Mouse (Mus musculus): ENCODE data around the gene Tnfrsf22. TPM values are rescaled to one million over a fixed set of nuclear protein-coding genes. Genes with fewer than 3 reads are reported as not detected.

Gene Tnfrsf22
- total RNA-seq, 1 experiment from 2014 or later, result 4.3 TPM

DNA sequence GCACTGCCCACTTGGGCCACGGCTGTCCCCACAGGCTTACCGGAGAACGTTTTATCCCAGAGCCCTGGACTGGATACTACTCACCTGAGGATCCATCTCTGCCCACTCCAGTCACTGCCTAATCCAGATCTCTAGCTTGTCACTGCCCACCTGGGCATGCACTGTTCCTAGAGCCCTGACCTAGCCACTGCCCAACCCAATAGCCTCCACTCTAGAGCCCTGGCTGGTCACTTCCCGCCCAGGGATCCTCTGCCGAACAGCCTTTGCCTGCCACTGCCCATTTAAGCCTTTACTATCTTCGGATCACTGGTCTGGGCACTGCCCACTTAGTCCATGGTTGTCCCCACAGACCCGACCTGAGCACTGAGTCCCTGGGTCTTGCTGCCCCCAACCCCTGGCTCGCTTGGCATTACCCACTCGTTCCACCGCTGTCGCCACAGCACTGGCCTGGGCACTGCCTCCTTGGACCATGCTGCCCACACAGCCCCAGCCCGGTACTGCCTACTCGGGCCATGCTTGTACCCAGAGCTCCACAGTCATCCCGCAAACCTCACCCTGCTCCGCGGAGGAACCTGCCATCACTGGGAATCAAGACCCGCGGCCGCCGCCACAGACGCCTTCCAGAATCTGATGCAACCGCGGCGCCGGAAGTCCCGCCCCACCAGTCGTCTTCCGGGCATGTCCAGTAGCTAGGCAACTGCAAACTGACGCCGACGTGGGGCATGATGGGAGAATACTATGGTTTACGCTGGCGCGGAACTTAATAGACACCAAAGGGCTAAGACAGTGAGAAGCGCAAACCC is 49.8 kb downstream of the Tnfrsf22 start, which contains the start of gene Cars:
Gene Cars (minus strand): TSS at position 663 of the 803 bp plus-strand sequence.
- ATAC-seq (replicated peaks in 1 of 2; ENCODE audit: insufficient read depth in 1 of 2, low FRiP score in 2 of 2, low TSS enrichment in 1 of 2, low read depth in 1 of 2, poor library complexity in 2 of 2, severe bottlenecking in 2 of 2), result peak; percentile 95 to 98

DNA sequence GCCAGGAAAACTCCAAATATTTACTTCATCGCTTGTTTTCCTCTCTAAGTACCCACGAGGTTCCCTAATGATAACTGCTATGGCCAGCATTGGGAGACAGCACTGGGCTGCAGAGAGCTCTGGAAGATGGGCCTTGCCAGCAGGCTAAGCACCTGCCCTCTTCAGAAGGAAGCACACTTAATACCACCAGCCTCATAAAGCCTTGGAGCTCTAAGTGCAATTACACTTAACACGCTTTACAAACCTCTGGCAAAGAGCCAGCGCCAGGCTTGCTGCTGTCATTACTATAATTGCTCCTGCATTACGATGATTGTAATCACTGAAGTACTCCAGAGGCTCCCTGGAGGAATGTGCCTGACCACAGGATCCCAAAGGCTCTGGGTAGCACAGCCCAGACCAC is 54.6 kb downstream of the Tnfrsf22 start:
- ATAC-seq (replicated peaks in 1 of 2; ENCODE audit: insufficient read depth in 1 of 2, low FRiP score in 2 of 2, low TSS enrichment in 1 of 2, low read depth in 1 of 2, poor library complexity in 2 of 2, severe bottlenecking in 2 of 2), result no peak

GRCm38 (mm10) chr7:143592255-143592654 is 57.2 kb downstream of the Tnfrsf22 start:
- no peak for ATAC-seq (replicated peaks in 1 of 2; ENCODE audit: insufficient read depth in 1 of 2, low FRiP score in 2 of 2, low TSS enrichment in 1 of 2, low read depth in 1 of 2, poor library complexity in 2 of 2, severe bottlenecking in 2 of 2)

GRCm38 (mm10) chr7:143588006-143588405 is 61.5 kb downstream of the Tnfrsf22 start:
- ATAC-seq (replicated peaks in 1 of 2; ENCODE audit: insufficient read depth in 1 of 2, low FRiP score in 2 of 2, low TSS enrichment in 1 of 2, low read depth in 1 of 2, poor library complexity in 2 of 2, severe bottlenecking in 2 of 2), result no peak

GRCm38 (mm10) chr7:143587586-143587985 is 61.9 kb downstream of the Tnfrsf22 start:
- no peak for ATAC-seq (replicated peaks in 1 of 2; ENCODE audit: insufficient read depth in 1 of 2, low FRiP score in 2 of 2, low TSS enrichment in 1 of 2, low read depth in 1 of 2, poor library complexity in 2 of 2, severe bottlenecking in 2 of 2)

Other genes starting within 250 kb of the Tnfrsf22 start
- 7.6 and 10.9 TPM in 2 replicates for gene Cdkn1c, start 188.6 kb downstream of the Tnfrsf22 start, total RNA-seq (2017)
- gene Slc22a18, start 175.9 kb downstream of the Tnfrsf22 start, total RNA-seq (2017), result 3.9 and 5.1 TPM in 2 replicates
- 1.8 and 4.7 TPM in 2 replicates for gene Phlda2, start 146.5 kb downstream of the Tnfrsf22 start, total RNA-seq (2017)
- gene Nap1l4, start 100.6 kb downstream of the Tnfrsf22 start, total RNA-seq (2017), result 151 and 212 TPM in 2 replicates
- gene Cars, start 49.6 kb downstream of the Tnfrsf22 start, total RNA-seq (2017), result 57.2 and 77.7 TPM in 2 replicates
- gene Tnfrsf26, start 20.9 kb downstream of the Tnfrsf22 start, total RNA-seq (2017), result 21.4 and 26.1 TPM in 2 replicates
- gene Tnfrsf23, start 36.2 kb upstream of the Tnfrsf22 start, total RNA-seq (2017), result 0.10 and 1.1 TPM in 2 replicates
- 14.9 and 28.2 TPM in 2 replicates for gene Osbpl5, start 107.3 kb upstream of the Tnfrsf22 start, total RNA-seq (2017)
- not detected in 2 replicates for gene Mrgprg, start 117.3 kb upstream of the Tnfrsf22 start, total RNA-seq (2017)
- 0.81 and 1.3 TPM in 2 replicates for gene Mrgpre, start 134.8 kb upstream of the Tnfrsf22 start, total RNA-seq (2017)
- 8.1 and 8.9 TPM in 2 replicates for gene Nadsyn1, start 173.2 kb upstream of the Tnfrsf22 start, total RNA-seq (2017)
- 10.4 and 13.5 TPM in 2 replicates for gene Dhcr7, start 173.5 kb upstream of the Tnfrsf22 start, total RNA-seq (2017)
- gene Gm498, start 217.2 kb upstream of the Tnfrsf22 start, total RNA-seq (2017), result not detected in 2 replicates